Mouse (Mus musculus): ENCODE measurements around the gene C1s1. TPM values are rescaled to one million over a fixed set of nuclear protein-coding genes. Genes with fewer than 3 reads are reported as not detected.

Gene C1s1
- polyA plus RNA-seq, 1 experiment from 2014 or later, result 0.42 TPM

GRCm38 (mm10) chr6:124508292-124508691 is 33.9 kb downstream of the C1s1 start:
- H3K36me3 ChIP-seq, result no peaks in the 10 kb centered on the region
- H3K9me3 ChIP-seq, result no peaks in the 10 kb centered on the region
- H3K9ac ChIP-seq, result no peak overlapping the region
- no peak for ATAC-seq (ENCODE audit: low FRiP score, low read depth)
- no peak overlapping the region for H3K4me3 ChIP-seq
- no peak overlapping the region for H3K4me2 ChIP-seq (replicated peaks)
- WGBS, result 79% methylated on average over 10 of the region's 10 CpGs
- H3K4me1 ChIP-seq, result no peaks in the 10 kb centered on the region
- no peaks in the 10 kb centered on the region for H3K27me3 ChIP-seq (replicated peaks)
- H3K27ac ChIP-seq, result no peak overlapping the region

GRCm38 (mm10) chr6:124506991-124507390 is 35.2 kb downstream of the C1s1 start:
- no peak overlapping the region for H3K27ac ChIP-seq
- no peak overlapping the region for H3K4me2 ChIP-seq (replicated peaks)
- H3K27me3 ChIP-seq (replicated peaks), result no peaks in the 10 kb centered on the region
- no peaks in the 10 kb centered on the region for H3K4me1 ChIP-seq
- H3K9ac ChIP-seq, result no peak overlapping the region
- H3K36me3 ChIP-seq, result no peaks in the 10 kb centered on the region
- 83% methylated on average over 6 of the region's 6 CpGs for WGBS
- no peaks in the 10 kb centered on the region for H3K9me3 ChIP-seq
- H3K4me3 ChIP-seq, result no peak overlapping the region
- no peak for ATAC-seq (ENCODE audit: low FRiP score, low read depth)

- no peaks in the 10 kb centered on the region for H3K9me3 ChIP-seq
- WGBS, result 80% methylated on average over 4 of the region's 4 CpGs
- no peaks in the 10 kb centered on the region for H3K27me3 ChIP-seq (replicated peaks)
- H3K4me1 ChIP-seq, result no peaks in the 10 kb centered on the region
- H3K4me3 ChIP-seq, result no peak overlapping the region
- H3K9ac ChIP-seq, result no peak overlapping the region
- H3K4me2 ChIP-seq (replicated peaks), result no peak overlapping the region
- no peak for ATAC-seq (ENCODE audit: low FRiP score, low read depth)
- no peak overlapping the region for H3K27ac ChIP-seq
- H3K36me3 ChIP-seq, result no peaks in the 10 kb centered on the region
Measured at GRCm38 (mm10) chr6:124505028-124505427, 37.1 kb downstream of the C1s1 start.

GRCm38 (mm10) chr6:124502021-124502420 is 40.1 kb downstream of the C1s1 start:
- H3K4me2 ChIP-seq (replicated peaks), result no peak overlapping the region
- no peak overlapping the region for H3K4me3 ChIP-seq
- H3K9ac ChIP-seq, result no peak overlapping the region
- no peaks in the 10 kb centered on the region for H3K4me1 ChIP-seq
- WGBS, result 90% methylated on average over 5 of the region's 5 CpGs
- no peaks in the 10 kb centered on the region for H3K36me3 ChIP-seq
- H3K27me3 ChIP-seq (replicated peaks), result no peaks in the 10 kb centered on the region
- H3K27ac ChIP-seq, result no peak overlapping the region
- ATAC-seq (ENCODE audit: low FRiP score, low read depth), result no peak
- H3K9me3 ChIP-seq, result no peaks in the 10 kb centered on the region

- no peak for ATAC-seq (ENCODE audit: low FRiP score, low read depth)
- Histone ChIP-seq H3K27me3 (replicated peaks) (no peaks in the 10 kb centered on the region), H3K4me2 (replicated peaks) (no peak overlapping the region), H3K36me3 (no peaks in the 10 kb centered on the region), H3K9ac (no peak overlapping the region), H3K27ac (no peak overlapping the region), H3K4me1 (no peaks in the 10 kb centered on the region), H3K9me3 (no peaks in the 10 kb centered on the region), H3K4me3 (no peak overlapping the region)
- 84% methylated on average over 4 of the region's 4 CpGs for WGBS
Measured at GRCm38 (mm10) chr6:124501473-124501872, 40.7 kb downstream of the C1s1 start.

GRCm38 (mm10) chr6:124499914-124500566 is 42.1 kb downstream of the C1s1 start:
- Histone ChIP-seq H3K27me3 (replicated peaks) (no peaks in the 10 kb centered on the region), H3K4me2 (replicated peaks) (no peak overlapping the region), H3K36me3 (no peaks in the 10 kb centered on the region), H3K4me3 (no peak overlapping the region), H3K9me3 (no peaks in the 10 kb centered on the region), H3K9ac (no peak overlapping the region), H3K4me1 (no peaks in the 10 kb centered on the region), H3K27ac (no peak overlapping the region)
- no peak for ATAC-seq (ENCODE audit: low FRiP score, low read depth)
- WGBS, result 46% methylated on average over 10 of the region's 10 CpGs

GRCm38 (mm10) chr6:124496054-124496453 is 46.1 kb downstream of the C1s1 start:
- 94% methylated on average over 5 of the region's 5 CpGs for WGBS
- Histone ChIP-seq H3K4me2 (replicated peaks) (no peak overlapping the region), H3K9me3 (no peaks in the 10 kb centered on the region), H3K36me3 (no peaks in the 10 kb centered on the region), H3K4me3 (no peak overlapping the region), H3K9ac (no peak overlapping the region), H3K4me1 (no peaks in the 10 kb centered on the region; the same call in 1 of the 2 replicates), H3K27ac (no peak overlapping the region), H3K27me3 (replicated peaks) (no peaks in the 10 kb centered on the region)
- no peak for ATAC-seq (ENCODE audit: low FRiP score, low read depth)

GRCm38 (mm10) chr6:124493886-124494285 is 48.3 kb downstream of the C1s1 start:
- H3K4me3 ChIP-seq, result no peak overlapping the region
- H3K9me3 ChIP-seq, result no peaks in the 10 kb centered on the region
- no peaks in the 10 kb centered on the region for H3K27me3 ChIP-seq (replicated peaks)
- H3K4me1 ChIP-seq, result no peaks in the 10 kb centered on the region; the same call in 1 of the 2 replicates
- no peak for ATAC-seq (ENCODE audit: low FRiP score, low read depth)
- H3K9ac ChIP-seq, result no peak overlapping the region
- 83% methylated on average over 5 of the region's 5 CpGs for WGBS
- H3K27ac ChIP-seq, result no peak overlapping the region
- H3K36me3 ChIP-seq, result no peaks in the 10 kb centered on the region
- H3K4me2 ChIP-seq (replicated peaks), result no peak overlapping the region

GRCm38 (mm10) chr6:124492842-124493561 is 49.2 kb downstream of the C1s1 start, which contains the start of gene C1rl:
Gene C1rl, plus strand, starts transcription at chr6:124493113.
- Histone ChIP-seq H3K27ac (no peak within 1 kb of the TSS), H3K4me1 (no peaks in the 10 kb centered on the region; the same call in 1 of the 2 replicates), H3K9ac (no peak within 1 kb of the TSS), H3K9me3 (no peaks in the 10 kb centered on the region), H3K4me2 (replicated peaks) (no peak within 1 kb of the TSS), H3K36me3 (no peaks in the 10 kb centered on the region), H3K4me3 (no peak within 1 kb of the TSS), H3K27me3 (replicated peaks) (no peaks in the 10 kb centered on the region)
- ATAC-seq (ENCODE audit: low FRiP score, low read depth), result peak; percentile 82
- 61% methylated on average over 4 of the region's 4 CpGs for WGBS

- 83% methylated on average over 6 of the region's 6 CpGs for WGBS
Measured at GRCm38 (mm10) chr6:124491427-124491826, 50.7 kb downstream of the C1s1 start.

GRCm38 (mm10) chr6:124488952-124489351 is 53.2 kb downstream of the C1s1 start:
- H3K36me3 ChIP-seq, result no peaks in the 10 kb centered on the region

More at GRCm38 (mm10) chr6:124491427-124491826, 50.7 kb downstream of the C1s1 start:
- Histone ChIP-seq H3K27ac (no peak overlapping the region), H3K9me3 (no peaks in the 10 kb centered on the region), H3K9ac (no peak overlapping the region), H3K4me2 (replicated peaks) (no peak overlapping the region), H3K36me3 (no peaks in the 10 kb centered on the region), H3K27me3 (replicated peaks) (no peaks in the 10 kb centered on the region), H3K4me3 (no peak overlapping the region), H3K4me1 (no peaks in the 10 kb centered on the region; the same call in 1 of the 2 replicates)
- no peak for ATAC-seq (ENCODE audit: low FRiP score, low read depth)

GRCm38 (mm10) chr6:124487509-124487908 is 54.6 kb downstream of the C1s1 start:
- 64% methylated on average over 2 of the region's 2 CpGs for WGBS
- ATAC-seq (ENCODE audit: low FRiP score, low read depth), result no peak
- H3K9me3 ChIP-seq, result no peaks in the 10 kb centered on the region
- H3K4me1 ChIP-seq, result no peaks in the 10 kb centered on the region
- H3K27ac ChIP-seq, result no peak overlapping the region
- no peaks in the 10 kb centered on the region for H3K36me3 ChIP-seq
- no peak overlapping the region for H3K9ac ChIP-seq
- no peaks in the 10 kb centered on the region for H3K27me3 ChIP-seq (replicated peaks)
- no peak overlapping the region for H3K4me2 ChIP-seq (replicated peaks)
- H3K4me3 ChIP-seq, result no peak overlapping the region

More at GRCm38 (mm10) chr6:124488952-124489351, 53.2 kb downstream of the C1s1 start:
- 83% methylated on average over 4 of the region's 4 CpGs for WGBS
- Histone ChIP-seq H3K9ac (no peak overlapping the region), H3K4me2 (replicated peaks) (no peak overlapping the region), H3K27ac (no peak overlapping the region), H3K27me3 (replicated peaks) (no peaks in the 10 kb centered on the region), H3K9me3 (no peaks in the 10 kb centered on the region), H3K4me1 (no peaks in the 10 kb centered on the region; the same call in 1 of the 2 replicates), H3K4me3 (no peak overlapping the region)
- no peak for ATAC-seq (ENCODE audit: low FRiP score, low read depth)

Measured in neural tube, embryonic 12.5 days (tissue).